Mouse (Mus musculus): ENCODE measurements around the gene 1190002N15Rik. TPM values are rescaled to one million over a fixed set of nuclear protein-coding genes. Genes with fewer than 3 reads are reported as not detected.

1190002N15Rik gene
- polyA plus RNA-seq (2012; rRNA removed) = 8.2 and 9.0 TPM in 2 replicates

GRCm38 (mm10) chr9:94537970-94538822, at the start of gene 1190002N15Rik:
TSS of gene 1190002N15Rik (minus strand) at chr9:94538081.

Other genes with a start within 250 kb of the 1190002N15Rik start
- 1.0 and 1.3 TPM in 2 replicates for gene Slc9a9, start 131.8 kb upstream of the 1190002N15Rik start, polyA plus RNA-seq (2012; rRNA removed)